Mouse (Mus musculus): ENCODE results near the gene Cldn4. TPM values are rescaled to one million over a fixed set of nuclear protein-coding genes. Genes with fewer than 3 reads are reported as not detected.

Cldn4 gene
- 31.7 and 34.3 TPM in 2 replicates for polyA plus RNA-seq (2015; fragmentation: Nextera tagmentation; extraction: Ambion mirVana)

- H3K36me3 ChIP-seq = no peaks in the 10 kb centered on the region
- peak within 1 kb of the TSS; percentile 53 for H3K9ac ChIP-seq
- ATAC-seq (ENCODE audit: borderline replicate concordance, extremely low read depth, low FRiP score, low TSS enrichment) = peak; percentile 68
- peak within 1 kb of the TSS; percentile 48 for H3K4me3 ChIP-seq
- 18% methylated on average over 11 of the region's 11 CpGs for WGBS
- H3K27me3 ChIP-seq = peaks cover 18% of the 10 kb centered on the region
- no peaks in the 10 kb centered on the region for H3K9me3 ChIP-seq
- peaks cover 31% of the 10 kb centered on the region for H3K4me1 ChIP-seq
- peak within 1 kb of the TSS; percentile 51 for H3K4me2 ChIP-seq
- peak within 1 kb of the TSS; percentile 92 for H3K27ac ChIP-seq
These were observed at the start of gene Cldn4 for GRCm38 (mm10) chr5:134946857-134947255. Gene Cldn4, minus strand, starts transcription at chr5:134946934.

- Histone ChIP-seq H3K4me3 (no peak overlapping the region), H3K9me3 (no peaks in the 10 kb centered on the region), H3K4me2 (no peak overlapping the region), H3K4me1 (peaks cover 12% of the 10 kb centered on the region; the same call in 1 of the 2 replicates), H3K27me3 (peaks cover 14% of the 10 kb centered on the region), H3K9ac (no peak overlapping the region), H3K27ac (peak overlapping the region; percentile 45), H3K36me3 (no peaks in the 10 kb centered on the region)
- no peak for ATAC-seq (ENCODE audit: borderline replicate concordance, extremely low read depth, low FRiP score, low TSS enrichment)
- WGBS = 64% methylated on average over 5 of the region's 5 CpGs
These were observed 45.8 kb upstream of the Cldn4 start for GRCm38 (mm10) chr5:134992566-134992965.

GRCm38 (mm10) chr5:134989741-134990140 is 43.0 kb upstream of the Cldn4 start:
- Histone ChIP-seq H3K27me3 (peaks cover 42% of the 10 kb centered on the region), H3K4me1 (peaks cover 29% of the 10 kb centered on the region), H3K4me2 (peak overlapping the region; percentile 47), H3K9me3 (no peaks in the 10 kb centered on the region), H3K27ac (no peak overlapping the region), H3K9ac (no peak overlapping the region), H3K36me3 (no peaks in the 10 kb centered on the region), H3K4me3 (peak overlapping the region; percentile 44)
- 30% methylated on average over 6 of the region's 6 CpGs for WGBS
- ATAC-seq (ENCODE audit: borderline replicate concordance, extremely low read depth, low FRiP score, low TSS enrichment) = no peak

DNA sequence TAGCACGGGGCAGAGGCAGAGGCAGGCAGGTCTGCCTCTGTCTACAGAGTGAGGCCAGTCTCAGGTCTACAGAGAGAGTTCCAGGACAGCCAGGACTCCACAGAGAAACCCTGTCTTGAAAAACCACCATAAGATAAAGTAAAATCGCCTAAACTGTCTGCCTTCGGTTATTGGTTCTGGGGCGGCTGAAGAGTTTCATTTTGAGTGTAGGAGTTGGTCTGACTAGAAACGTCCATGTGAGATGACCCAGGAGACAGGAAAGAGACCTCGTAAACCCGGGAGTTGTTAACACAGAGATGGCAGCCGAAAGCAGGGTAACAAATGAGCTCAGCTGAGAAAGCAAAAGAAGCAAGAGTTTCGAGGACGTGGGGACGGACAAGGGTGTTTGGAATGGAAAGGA is 42.4 kb upstream of the Cldn4 start:
- ATAC-seq (ENCODE audit: borderline replicate concordance, extremely low read depth, low FRiP score, low TSS enrichment) = no peak
- Histone ChIP-seq H3K4me1 (peaks cover 35% of the 10 kb centered on the region), H3K9me3 (no peaks in the 10 kb centered on the region), H3K4me2 (peak overlapping the region; percentile 47), H3K36me3 (no peaks in the 10 kb centered on the region), H3K27me3 (peaks cover 48% of the 10 kb centered on the region), H3K27ac (peak overlapping the region; percentile 12; the same call in 1 of the 2 replicates), H3K4me3 (peak overlapping the region; percentile 44), H3K9ac (peak overlapping the region; percentile 38)
- WGBS = 34% methylated on average over 11 of the region's 11 CpGs

DNA sequence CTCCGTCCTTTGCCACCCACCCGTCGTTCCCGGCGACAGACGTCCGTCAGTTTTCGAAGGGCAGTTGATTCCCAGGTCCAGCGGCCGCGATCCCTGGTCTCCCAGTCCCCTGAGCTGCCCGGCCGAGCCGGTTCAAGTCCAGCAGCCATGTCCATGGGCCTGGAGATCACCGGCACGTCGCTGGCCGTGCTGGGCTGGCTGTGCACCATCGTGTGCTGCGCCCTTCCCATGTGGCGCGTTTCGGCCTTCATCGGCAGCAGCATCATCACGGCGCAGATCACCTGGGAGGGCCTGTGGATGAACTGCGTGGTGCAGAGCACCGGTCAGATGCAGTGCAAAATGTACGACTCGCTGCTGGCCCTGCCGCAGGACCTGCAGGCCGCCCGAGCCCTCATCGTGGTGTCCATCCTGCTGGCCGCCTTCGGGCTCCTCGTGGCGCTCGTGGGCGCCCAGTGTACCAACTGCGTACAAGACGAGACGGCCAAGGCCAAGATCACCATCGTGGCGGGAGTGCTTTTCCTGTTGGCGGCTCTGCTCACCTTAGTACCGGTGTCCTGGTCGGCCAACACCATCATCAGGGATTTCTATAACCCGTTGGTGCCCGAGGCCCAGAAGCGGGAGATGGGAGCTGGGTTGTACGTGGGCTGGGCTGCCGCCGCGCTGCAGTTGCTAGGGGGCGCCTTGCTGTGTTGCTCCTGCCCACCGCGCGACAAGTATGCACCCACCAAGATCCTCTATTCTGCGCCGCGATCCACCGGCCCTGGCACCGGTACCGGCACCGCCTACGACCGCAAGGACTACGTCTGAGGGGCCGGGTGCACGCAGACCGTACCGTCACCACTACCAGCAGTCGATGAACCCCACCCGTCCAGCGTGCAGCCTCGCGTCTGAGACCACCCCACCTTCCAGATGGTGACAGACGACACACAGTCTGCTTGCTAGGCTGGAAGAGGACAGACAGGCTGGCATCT is 39.8 kb upstream of the Cldn4 start:
- no peak for ATAC-seq (ENCODE audit: borderline replicate concordance, extremely low read depth, low FRiP score, low TSS enrichment)
- H3K27me3 ChIP-seq = peaks cover 48% of the 10 kb centered on the region
- H3K4me3 ChIP-seq = peak overlapping the region; percentile 44
- 3% methylated on average over 79 of the region's 79 CpGs for whole genome bisulfite sequencing
- H3K4me2 ChIP-seq = peak overlapping the region; percentile 47
- H3K9me3 ChIP-seq = no peaks in the 10 kb centered on the region
- H3K9ac ChIP-seq = peak overlapping the region; percentile 56
- H3K4me1 ChIP-seq = peaks cover 36% of the 10 kb centered on the region
- H3K36me3 ChIP-seq = no peaks in the 10 kb centered on the region
- peak overlapping the region; percentile 93 for H3K27ac ChIP-seq

GRCm38 (mm10) chr5:134985633-134986297 is 39.0 kb upstream of the Cldn4 start, which contains the start of gene Cldn3:
Gene Cldn3, plus strand, starts transcription at chr5:134986214.
- Histone ChIP-seq H3K9ac (peak within 1 kb of the TSS; percentile 56), H3K36me3 (no peaks in the 10 kb centered on the region), H3K4me1 (peaks cover 36% of the 10 kb centered on the region), H3K4me3 (peak within 1 kb of the TSS; percentile 44), H3K9me3 (no peaks in the 10 kb centered on the region), H3K27ac (peak within 1 kb of the TSS; percentile 93), H3K4me2 (peak within 1 kb of the TSS; percentile 47), H3K27me3 (peaks cover 48% of the 10 kb centered on the region)
- under 1% methylated on average over 25 of the region's 25 CpGs for WGBS
- peak; percentile 93 for ATAC-seq (ENCODE audit: borderline replicate concordance, extremely low read depth, low FRiP score, low TSS enrichment)

DNA sequence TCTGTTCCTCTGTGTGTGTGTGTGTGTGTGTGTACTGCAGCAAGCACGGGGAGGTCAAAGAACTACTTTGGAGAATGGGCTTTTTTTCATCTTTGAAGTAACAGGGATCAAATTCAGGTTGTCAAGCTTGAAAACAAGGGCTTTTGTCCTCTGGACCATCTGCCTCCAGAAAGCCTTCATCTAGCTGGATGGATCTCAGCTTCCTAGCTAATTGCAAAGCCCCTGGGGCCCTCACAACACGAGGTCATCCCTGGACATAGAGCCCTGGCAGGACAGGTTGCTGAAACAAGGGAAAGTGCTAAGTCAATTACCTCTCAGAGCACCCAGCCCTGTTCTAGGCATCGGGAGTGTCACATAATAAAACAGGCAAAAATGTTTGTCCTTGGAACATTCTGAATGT is 37.0 kb upstream of the Cldn4 start:
- Histone ChIP-seq H3K9ac (no peak overlapping the region), H3K9me3 (no peaks in the 10 kb centered on the region), H3K27me3 (peaks cover 44% of the 10 kb centered on the region), H3K27ac (0 out of 2 replicates have a peak overlapping the region, but pooled peaks have one; percentile 93), H3K4me2 (no peak overlapping the region), H3K4me1 (peaks cover 24% of the 10 kb centered on the region), H3K4me3 (no peak overlapping the region), H3K36me3 (no peaks in the 10 kb centered on the region)
- WGBS = 25% methylated on average over 3 of the region's 3 CpGs
- no peak for ATAC-seq (ENCODE audit: borderline replicate concordance, extremely low read depth, low FRiP score, low TSS enrichment)

GRCm38 (mm10) chr5:134983111-134983510 is 36.4 kb upstream of the Cldn4 start:
- Histone ChIP-seq H3K27ac (no peak overlapping the region), H3K4me2 (no peak overlapping the region), H3K4me3 (no peak overlapping the region), H3K9me3 (no peaks in the 10 kb centered on the region), H3K9ac (no peak overlapping the region), H3K36me3 (no peaks in the 10 kb centered on the region), H3K4me1 (peaks cover 24% of the 10 kb centered on the region), H3K27me3 (peaks cover 39% of the 10 kb centered on the region)
- 80% methylated on average over 1 of the region's 1 CpGs for WGBS
- no peak for ATAC-seq (ENCODE audit: borderline replicate concordance, extremely low read depth, low FRiP score, low TSS enrichment)

DNA sequence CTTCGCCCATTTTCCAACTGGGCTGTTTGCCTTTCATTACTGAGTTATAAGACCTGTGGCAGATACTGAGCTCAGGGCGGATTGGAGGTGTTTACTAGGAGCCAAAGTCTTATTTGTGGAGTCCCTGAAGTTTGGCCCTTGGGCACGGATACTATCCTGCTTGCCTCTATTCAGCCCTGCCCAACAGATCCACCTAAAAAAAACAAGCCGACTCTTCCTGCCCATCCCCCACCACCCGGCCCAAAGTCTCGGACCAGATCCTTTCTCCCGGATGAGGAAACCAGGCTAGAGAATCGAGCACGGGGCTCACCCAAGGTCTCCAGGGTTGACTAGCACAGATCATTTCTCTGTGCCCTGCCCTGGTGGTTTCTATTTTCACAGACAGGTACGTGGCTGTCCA is 34.4 kb upstream of the Cldn4 start:
- WGBS = 59% methylated on average over 10 of the region's 10 CpGs
- Histone ChIP-seq H3K36me3 (no peaks in the 10 kb centered on the region), H3K4me2 (no peak overlapping the region), H3K9ac (no peak overlapping the region), H3K9me3 (no peaks in the 10 kb centered on the region), H3K27me3 (peaks cover 20% of the 10 kb centered on the region), H3K4me1 (peaks cover 19% of the 10 kb centered on the region), H3K4me3 (no peak overlapping the region), H3K27ac (no peak overlapping the region)
- ATAC-seq (ENCODE audit: borderline replicate concordance, extremely low read depth, low FRiP score, low TSS enrichment) = no peak

- H3K4me2 ChIP-seq = no peak overlapping the region
- peaks cover 17% of the 10 kb centered on the region for H3K4me1 ChIP-seq
- no peak overlapping the region for H3K27ac ChIP-seq
- WGBS = 73% methylated on average over 4 of the region's 4 CpGs
- ATAC-seq (ENCODE audit: borderline replicate concordance, extremely low read depth, low FRiP score, low TSS enrichment) = no peak
- no peak overlapping the region for H3K9ac ChIP-seq
- no peaks in the 10 kb centered on the region for H3K9me3 ChIP-seq
- H3K4me3 ChIP-seq = no peak overlapping the region
- H3K36me3 ChIP-seq = no peaks in the 10 kb centered on the region
- H3K27me3 ChIP-seq = no peaks in the 10 kb centered on the region
These were observed 31.1 kb upstream of the Cldn4 start for GRCm38 (mm10) chr5:134977837-134978236.

- Histone ChIP-seq H3K4me2 (no peak overlapping the region), H3K9me3 (no peaks in the 10 kb centered on the region)
These were observed 30.0 kb upstream of the Cldn4 start for GRCm38 (mm10) chr5:134976577-134977250.

More at GRCm38 (mm10) chr5:134976577-134977250, 30.0 kb upstream of the Cldn4 start:
- H3K27ac ChIP-seq = no peak overlapping the region
- H3K4me3 ChIP-seq = no peak overlapping the region
- ATAC-seq (ENCODE audit: borderline replicate concordance, extremely low read depth, low FRiP score, low TSS enrichment) = no peak
- no peaks in the 10 kb centered on the region for H3K36me3 ChIP-seq
- no peaks in the 10 kb centered on the region for H3K27me3 ChIP-seq
- 81% methylated on average over 14 of the region's 14 CpGs for WGBS
- no peak overlapping the region for H3K9ac ChIP-seq
- peaks cover 17% of the 10 kb centered on the region for H3K4me1 ChIP-seq

Measured in lung, embryonic 15.5 days (tissue).